Mouse (Mus musculus) ZHBTc4 (cell line): Measurements from ENCODE around the gene Rem1.
"Not testable (repeated sequence)": the region's sequence is repeated elsewhere in the genome, so short reads cannot be mapped to it uniquely, and the experiment has no call there.

Experiments
- DNase-seq: peaks from one replicate; pipeline ENCODE4 v3.0.0-alpha.2; 2011; ENCODE audit warnings: low read depth, low spot score

Gene Rem1

GRCm38 (mm10) chr2:152628066-152628465 is 1.3 kb downstream of the Rem1 start:
- no peak for DNase-seq

- DNase-seq = no peak
Observed at GRCm38 (mm10) chr2:152629239-152629638, 2.5 kb downstream of the Rem1 start.

DNA sequence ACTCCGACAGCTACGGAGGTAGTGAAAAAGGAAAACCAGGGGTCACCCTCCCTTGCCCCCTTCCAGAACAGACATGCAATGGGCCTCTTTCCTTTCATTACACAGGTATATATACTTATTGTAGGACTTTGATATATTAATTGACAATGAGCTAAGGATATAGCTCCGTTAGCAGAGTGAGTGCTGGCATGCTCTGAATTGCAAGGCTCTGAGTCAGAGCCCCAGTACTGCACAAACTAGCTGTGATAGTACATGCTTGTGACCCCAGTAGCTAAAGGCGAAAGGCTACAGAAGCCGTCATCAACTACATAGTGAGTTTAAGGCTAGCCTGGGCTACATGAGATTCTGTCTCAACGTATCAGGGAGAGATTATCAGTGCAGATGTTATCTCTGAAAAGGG is 3.2 kb downstream of the Rem1 start:
- no peak for DNase-seq

DNA sequence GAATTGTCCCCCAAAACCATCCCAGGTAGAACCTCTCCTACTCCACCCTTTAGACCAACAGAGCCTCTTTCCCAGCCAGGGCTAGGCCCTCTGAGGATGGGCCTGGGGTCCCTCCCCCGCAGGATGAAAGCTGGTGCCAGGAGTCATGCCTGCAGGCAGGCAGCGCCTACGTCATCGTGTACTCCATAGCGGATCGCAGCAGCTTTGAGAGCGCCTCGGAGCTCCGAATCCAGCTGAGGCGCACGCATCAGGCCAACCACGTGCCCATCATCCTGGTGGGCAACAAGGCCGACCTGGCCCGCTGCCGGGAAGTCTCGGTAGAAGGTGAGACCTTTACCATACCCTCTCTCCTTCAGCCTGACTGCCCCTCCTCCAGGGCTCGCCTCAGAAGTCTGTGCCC is 6.6 kb downstream of the Rem1 start:
- DNase-seq = no peak

GRCm38 (mm10) chr2:152634311-152634710 is 7.6 kb downstream of the Rem1 start:
- DNase-seq = peak; percentile 78

DNA sequence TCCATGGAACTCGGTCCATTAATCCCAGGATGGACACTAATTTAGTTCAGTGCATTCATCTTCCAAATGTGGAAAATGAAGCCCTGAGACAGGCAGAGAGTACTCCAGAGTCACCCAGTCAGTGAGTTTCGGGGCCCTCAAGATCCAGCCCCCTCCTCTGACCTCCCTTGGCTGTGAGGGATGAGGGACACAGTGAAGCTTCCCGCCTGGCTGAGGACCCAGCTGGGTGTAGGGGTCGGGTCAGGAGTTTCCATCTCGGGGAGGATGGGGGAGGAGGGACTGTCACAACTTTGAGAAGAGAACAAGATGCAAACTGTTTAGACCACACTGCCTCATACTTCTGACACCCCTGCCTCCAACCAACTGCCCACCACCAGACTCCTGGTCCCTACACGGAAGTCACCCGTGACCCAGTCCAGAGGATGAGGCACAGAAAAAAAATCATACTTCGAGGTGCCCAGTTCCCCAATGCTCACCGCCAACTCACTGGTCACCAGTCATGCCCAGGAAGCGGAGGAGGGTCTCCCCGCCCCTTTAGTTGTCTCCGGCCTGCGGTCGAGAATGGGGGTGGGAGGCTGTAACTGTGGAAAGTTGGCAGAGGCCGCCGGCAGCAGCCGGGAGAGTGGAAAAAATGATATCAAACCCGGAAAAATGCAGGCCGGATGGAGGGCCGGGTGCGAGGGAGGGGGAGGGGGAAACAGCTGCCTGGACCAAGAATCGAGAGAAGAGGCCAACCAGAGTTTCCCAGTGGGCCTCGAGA is 9.7 kb downstream of the Rem1 start:
- DNase-seq = no peak

DNA sequence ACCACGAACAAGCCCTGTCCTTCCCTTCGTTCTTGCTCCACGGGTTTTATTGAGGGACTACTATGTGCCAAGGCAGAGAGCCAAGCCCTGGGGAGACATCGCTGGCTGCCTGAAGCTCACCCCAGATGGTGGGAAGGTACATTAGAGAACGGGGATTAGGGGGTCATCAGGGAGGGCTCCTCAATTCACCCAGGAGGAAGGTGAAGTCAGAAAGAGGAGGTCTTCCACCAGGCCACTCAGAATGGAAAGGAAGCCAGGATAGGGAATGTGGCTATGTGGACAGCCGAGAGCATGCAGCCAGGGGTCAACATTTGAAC is 10.2 kb downstream of the Rem1 start:
- no peak for DNase-seq

GRCm38 (mm10) chr2:152637381-152637780 is 10.6 kb downstream of the Rem1 start:
- no peak for DNase-seq

DNA sequence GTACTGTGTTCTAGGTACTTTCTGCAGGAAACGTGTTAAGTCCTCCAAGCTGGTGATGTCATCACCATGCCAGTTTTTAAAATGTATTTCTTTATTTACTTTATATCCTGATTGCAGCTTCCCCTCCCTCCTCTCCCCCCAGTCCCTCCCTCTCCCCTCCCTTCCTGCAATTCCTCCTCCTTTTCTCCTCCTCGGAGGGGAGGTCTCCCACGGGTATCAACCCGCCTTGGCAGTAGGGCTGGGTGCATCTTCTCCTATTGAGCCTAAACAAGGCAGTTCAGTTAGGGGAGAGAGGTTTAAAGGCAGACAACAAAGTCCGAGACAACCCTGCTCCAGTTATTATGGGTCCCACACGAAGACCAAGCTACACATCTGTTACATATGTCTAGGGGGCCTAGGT is 12.1 kb downstream of the Rem1 start:
- DNase-seq = no peak

- DNase-seq = no peak
Observed at GRCm38 (mm10) chr2:152639406-152640113, 12.8 kb downstream of the Rem1 start.

- no peak for DNase-seq
Observed at GRCm38 (mm10) chr2:152652901-152653620, 26.3 kb downstream of the Rem1 start.

- DNase-seq = no peak
Observed at GRCm38 (mm10) chr2:152653874-152654715, 27.3 kb downstream of the Rem1 start.

GRCm38 (mm10) chr2:152657398-152657797 is 30.6 kb downstream of the Rem1 start:
- peak; percentile 76 for DNase-seq

DNA sequence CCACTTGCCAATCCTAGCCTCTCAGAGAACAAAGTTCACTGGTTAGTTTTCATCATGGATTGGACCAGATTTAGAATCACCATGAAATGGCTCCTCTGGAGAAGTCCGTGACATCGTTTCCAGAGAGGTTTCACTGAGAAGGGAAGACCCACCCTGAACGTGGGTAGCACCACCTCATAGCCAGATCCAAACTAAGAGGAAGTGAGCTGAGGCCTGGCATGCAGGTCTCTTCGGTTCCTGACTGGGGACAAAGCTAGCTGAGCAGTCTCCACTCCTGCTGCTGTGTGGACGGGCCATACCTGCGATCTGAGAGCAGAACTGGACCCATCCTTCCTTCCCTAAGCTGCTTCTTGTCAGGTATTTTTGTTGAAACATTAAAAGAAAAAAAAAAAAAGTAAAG is 34.4 kb downstream of the Rem1 start:
- no peak for DNase-seq

GRCm38 (mm10) chr2:152666191-152666590 is 39.4 kb downstream of the Rem1 start:
- DNase-seq = not testable (repeated sequence)

- DNase-seq = peak; percentile 98
Observed at GRCm38 (mm10) chr2:152669256-152669638, 42.5 kb downstream of the Rem1 start, which contains the start of gene H13. Gene H13 (plus strand): TSS chr2:152669461.

GRCm38 (mm10) chr2:152669639-152670484 is 43.1 kb downstream of the Rem1 start:
- peak; percentile 67 for DNase-seq

- no peak for DNase-seq
Observed at GRCm38 (mm10) chr2:152670983-152671641, 44.4 kb downstream of the Rem1 start.

GRCm38 (mm10) chr2:152671642-152671999 is 44.9 kb downstream of the Rem1 start:
- DNase-seq = peak; percentile 91

DNA sequence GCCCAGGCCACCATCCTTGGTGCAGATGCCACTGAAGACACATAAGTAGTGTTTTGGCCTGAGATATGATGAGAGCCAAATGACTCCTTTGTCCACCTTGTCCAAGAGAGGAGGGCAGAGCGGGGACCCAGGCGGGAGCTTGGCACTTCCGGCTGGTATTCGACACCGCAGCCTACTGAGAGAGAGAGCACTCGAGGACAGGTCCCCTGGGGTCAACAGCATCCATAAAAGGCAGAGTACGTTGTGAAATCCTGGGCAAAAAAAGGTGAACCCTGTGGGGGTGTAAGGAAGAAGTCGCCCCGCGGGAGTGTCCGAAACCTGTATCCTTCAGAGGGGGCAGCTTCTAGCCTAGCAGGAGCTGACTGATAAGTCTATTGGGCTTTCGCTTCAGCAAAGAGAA is 45.4 kb downstream of the Rem1 start:
- no peak for DNase-seq
